Mouse (Mus musculus): ENCODE measurements around the gene Fam32a. TPM values are rescaled to one million over a fixed set of nuclear protein-coding genes. Genes with fewer than 3 reads are reported as not detected.

Gene Fam32a
- 69.2 and 75.8 TPM in 2 replicates for polyA plus RNA-seq (2015; fragmentation: Nextera tagmentation; extraction: Ambion mirVana)

DNA sequence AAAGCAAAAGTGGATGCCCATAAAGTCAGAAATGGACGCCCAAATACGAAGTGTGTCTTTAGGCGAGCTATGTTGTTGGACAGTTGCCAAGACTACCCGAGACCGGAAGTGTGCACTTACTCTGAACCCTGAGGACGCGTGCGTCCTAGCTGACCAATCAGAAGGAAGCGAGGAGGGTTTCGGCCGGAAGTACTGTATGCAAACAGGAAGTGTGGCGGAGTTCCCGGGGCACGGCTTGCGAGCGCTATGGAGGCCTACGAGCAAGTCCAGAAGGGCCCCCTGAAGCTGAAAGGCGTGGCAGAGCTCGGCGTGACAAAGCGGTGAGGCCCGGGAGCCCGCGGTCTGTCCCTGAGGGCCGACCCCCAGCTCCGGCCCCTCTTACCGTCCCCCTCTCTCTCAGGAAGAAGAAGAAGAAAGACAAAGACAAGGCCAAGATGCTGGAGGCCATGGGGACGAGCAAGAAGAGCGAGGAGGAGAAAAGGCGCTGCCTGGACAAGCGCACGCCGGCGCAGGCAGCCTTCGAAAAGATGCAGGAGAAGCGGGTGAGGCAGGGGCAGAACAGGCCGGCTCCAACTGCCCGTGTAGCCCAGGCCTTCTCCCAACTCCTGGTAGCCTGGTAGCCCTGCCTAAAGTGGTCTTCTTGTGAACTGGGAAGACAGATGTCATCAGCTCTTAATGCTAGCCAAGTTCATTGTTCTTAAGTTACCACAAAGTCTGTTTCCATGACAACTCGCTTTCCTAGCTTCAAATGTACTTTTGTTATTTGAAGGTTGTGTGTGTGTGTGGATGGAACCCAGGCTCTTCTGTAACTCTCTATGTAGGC, at the start of gene Fam32a:
Fam32a (plus strand) TSS at position 190 of the 823 bp plus-strand sequence.
- Histone ChIP-seq H3K9ac (peak within 1 kb of the TSS; percentile 65), H3K4me2 (peak within 1 kb of the TSS; percentile 64), H3K4me1 (no peaks in the 10 kb centered on the region), H3K36me3 (peaks cover 17% of the 10 kb centered on the region), H3K4me3 (replicated peaks) (peak within 1 kb of the TSS; percentile 81), H3K27me3 (replicated peaks) (no peaks in the 10 kb centered on the region), H3K9me3 (no peaks in the 10 kb centered on the region), H3K27ac (peak within 1 kb of the TSS; percentile 78)
- 19% methylated on average over 39 of the region's 39 CpGs for WGBS
- peak; percentile 98 for ATAC-seq (ENCODE audit: insufficient read depth, low FRiP score, low read depth)

DNA sequence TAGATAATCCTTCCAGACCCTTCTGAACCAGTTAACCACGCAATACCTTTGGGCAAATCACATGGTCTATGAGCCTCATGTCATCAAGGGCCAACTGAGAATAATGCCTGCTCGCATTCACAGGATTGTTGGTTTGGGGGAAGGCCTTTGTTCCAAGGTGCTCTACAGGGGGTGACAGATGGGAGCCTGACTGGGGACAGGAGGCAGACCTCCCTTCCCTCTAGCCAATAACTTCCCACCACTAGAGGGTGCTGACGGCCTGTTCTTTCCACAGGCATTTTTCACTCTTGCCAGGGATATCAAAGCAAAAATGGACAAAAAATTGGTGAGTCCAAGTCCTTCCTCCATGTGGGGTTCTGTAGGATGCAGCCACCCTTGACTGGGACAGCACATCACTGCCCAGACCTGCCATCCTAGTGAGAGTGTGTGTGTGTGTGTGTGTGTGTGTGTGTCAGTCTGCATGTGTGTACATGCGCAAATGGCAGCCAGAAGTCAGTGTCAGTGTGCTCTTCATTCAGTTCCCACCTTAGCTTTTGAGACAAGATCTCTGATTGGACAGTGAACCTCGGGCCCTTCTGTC, 42.1 kb upstream of the Fam32a start:
- no peak overlapping the region for H3K9ac ChIP-seq
- no peak overlapping the region for H3K4me2 ChIP-seq
- H3K9me3 ChIP-seq = no peaks in the 10 kb centered on the region
- H3K4me3 ChIP-seq (replicated peaks) = no peak overlapping the region
- ATAC-seq (ENCODE audit: insufficient read depth, low FRiP score, low read depth) = peak; percentile 43; the same call in 1 of the 2 replicates
- H3K27me3 ChIP-seq (replicated peaks) = no peaks in the 10 kb centered on the region
- WGBS = 63% methylated on average over 5 of the region's 5 CpGs
- H3K4me1 ChIP-seq = no peaks in the 10 kb centered on the region
- peaks cover 53% of the 10 kb centered on the region for H3K36me3 ChIP-seq
- H3K27ac ChIP-seq = no peak overlapping the region

DNA sequence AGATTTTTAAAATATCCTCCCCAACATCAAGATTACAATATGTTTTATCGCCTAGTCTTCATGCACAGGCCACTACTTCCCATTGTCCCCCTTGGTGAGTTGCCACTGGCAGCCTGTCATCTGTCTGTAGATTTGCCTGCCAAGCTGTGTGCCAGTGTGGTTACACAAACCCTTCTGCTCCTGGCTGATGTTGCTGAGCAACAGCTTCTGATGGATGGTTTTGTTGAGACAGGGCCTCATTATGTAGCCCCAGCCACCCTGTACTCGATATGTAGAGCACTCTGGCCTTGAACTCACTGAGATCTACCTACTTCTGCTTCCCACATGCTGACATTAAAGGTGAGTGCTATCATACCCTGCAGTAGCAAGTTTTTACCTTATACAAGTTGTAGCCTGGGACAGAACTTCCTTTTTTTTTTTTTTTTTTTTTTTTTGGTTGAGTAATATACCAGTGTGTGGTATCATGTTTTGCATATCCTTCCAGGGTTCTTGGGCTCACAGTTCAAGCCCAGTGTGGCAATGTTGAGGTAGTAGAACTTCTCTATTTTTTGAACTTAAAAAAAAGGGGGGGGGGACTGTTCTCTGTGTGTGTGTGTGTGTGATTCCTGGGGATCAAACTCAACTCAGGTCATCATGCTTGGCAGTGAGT, 35.9 kb upstream of the Fam32a start:
- no peak overlapping the region for H3K4me2 ChIP-seq
- WGBS = 76% methylated on average over 2 of the region's 2 CpGs
- no peak for ATAC-seq (ENCODE audit: insufficient read depth, low FRiP score, low read depth)

DNA sequence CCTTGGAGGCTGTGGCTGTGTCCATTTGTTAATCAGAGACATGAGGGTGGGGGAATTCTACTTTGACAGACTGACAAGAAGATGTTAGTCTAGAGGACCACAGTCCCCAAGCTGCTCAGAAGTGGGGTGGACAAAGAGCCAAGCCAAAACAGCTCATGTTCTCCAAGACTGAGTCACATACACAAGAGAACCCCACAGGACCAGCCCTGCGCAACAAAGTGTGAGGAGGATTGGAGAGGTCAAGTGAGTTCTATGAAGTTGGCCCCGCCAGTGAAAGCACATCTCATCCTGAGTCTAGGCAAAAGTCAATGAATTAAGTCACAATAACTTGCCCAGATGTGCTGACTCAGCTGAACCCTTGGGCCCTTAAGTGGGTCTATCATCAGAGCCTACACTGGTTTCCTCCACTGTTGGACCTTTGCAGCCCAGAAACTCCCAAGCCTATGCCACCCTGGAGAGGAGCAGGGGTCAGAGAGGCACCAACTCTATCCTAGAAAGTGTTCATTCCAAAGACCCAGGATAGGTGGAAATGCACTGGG, 31.7 kb upstream of the Fam32a start:
- H3K4me2 ChIP-seq = no peak overlapping the region
- H3K4me1 ChIP-seq = no peaks in the 10 kb centered on the region
- ATAC-seq (ENCODE audit: insufficient read depth, low FRiP score, low read depth) = no peak
- no peak overlapping the region for H3K27ac ChIP-seq
- no peak overlapping the region for H3K4me3 ChIP-seq (replicated peaks)
- no peaks in the 10 kb centered on the region for H3K9me3 ChIP-seq
- no peaks in the 10 kb centered on the region for H3K36me3 ChIP-seq
- no peaks in the 10 kb centered on the region for H3K27me3 ChIP-seq (replicated peaks)
- WGBS = 86% methylated on average over 2 of the region's 2 CpGs
- H3K9ac ChIP-seq = no peak overlapping the region

More for the DNA sequence above, 35.9 kb upstream of the Fam32a start:
- Histone ChIP-seq H3K9me3 (no peaks in the 10 kb centered on the region), H3K4me3 (replicated peaks) (no peak overlapping the region), H3K9ac (no peak overlapping the region), H3K36me3 (peaks cover 16% of the 10 kb centered on the region), H3K4me1 (no peaks in the 10 kb centered on the region), H3K27ac (no peak overlapping the region), H3K27me3 (replicated peaks) (no peaks in the 10 kb centered on the region)

DNA sequence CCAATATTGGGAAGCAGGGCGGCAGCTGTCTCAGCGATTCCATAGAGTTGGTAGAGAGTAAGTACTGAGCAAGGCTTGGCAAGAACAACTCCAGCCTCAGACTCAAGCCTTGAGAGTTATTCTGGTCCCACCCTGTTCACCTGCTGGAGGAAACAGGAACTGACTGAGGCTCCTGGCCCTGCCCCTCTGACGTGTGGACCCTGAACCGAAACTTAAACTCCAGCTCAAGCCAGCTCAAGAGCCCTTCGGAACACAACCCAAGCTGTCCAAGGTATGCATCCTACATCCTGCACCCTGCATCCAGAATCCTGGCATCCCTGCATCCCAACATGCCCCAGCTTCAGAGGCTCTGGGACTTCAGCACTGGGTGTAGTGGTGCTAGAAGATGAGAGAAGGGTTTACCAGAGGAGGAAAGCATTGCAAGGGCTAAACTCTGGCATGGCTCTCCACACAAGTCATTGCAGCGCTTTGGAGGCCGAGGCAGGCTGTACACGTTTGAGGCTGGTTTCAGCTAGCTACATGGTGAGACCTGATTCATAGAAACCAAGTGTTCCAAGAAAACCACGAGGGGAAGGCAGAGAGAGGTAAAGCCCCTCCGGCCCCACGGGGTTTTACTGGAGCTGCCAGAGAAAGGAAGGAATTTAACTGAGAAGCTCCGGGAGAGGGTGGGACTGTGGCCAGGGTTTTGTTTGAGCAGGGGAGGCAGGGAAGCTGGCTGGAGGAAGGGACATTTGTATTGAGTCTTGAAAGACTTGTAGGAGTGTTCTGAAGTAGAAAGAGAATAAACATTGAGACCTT, 29.9 kb upstream of the Fam32a start, which contains the start of gene Hsh2d:
Hsh2d (plus strand) TSS at position 222 of the 798 bp plus-strand sequence.
- Histone ChIP-seq H3K27ac (peak within 1 kb of the TSS; percentile 67), H3K9ac (no peak within 1 kb of the TSS), H3K4me2 (0 out of 2 replicates have a peak within 1 kb of the TSS, but pooled peaks have one; percentile 3), H3K4me1 (no peaks in the 10 kb centered on the region), H3K9me3 (no peaks in the 10 kb centered on the region), H3K27me3 (replicated peaks) (no peaks in the 10 kb centered on the region), H3K4me3 (replicated peaks) (no peak within 1 kb of the TSS), H3K36me3 (no peaks in the 10 kb centered on the region)
- peak; percentile 72 for ATAC-seq (ENCODE audit: insufficient read depth, low FRiP score, low read depth)
- 60% methylated on average over 12 of the region's 12 CpGs for WGBS

DNA sequence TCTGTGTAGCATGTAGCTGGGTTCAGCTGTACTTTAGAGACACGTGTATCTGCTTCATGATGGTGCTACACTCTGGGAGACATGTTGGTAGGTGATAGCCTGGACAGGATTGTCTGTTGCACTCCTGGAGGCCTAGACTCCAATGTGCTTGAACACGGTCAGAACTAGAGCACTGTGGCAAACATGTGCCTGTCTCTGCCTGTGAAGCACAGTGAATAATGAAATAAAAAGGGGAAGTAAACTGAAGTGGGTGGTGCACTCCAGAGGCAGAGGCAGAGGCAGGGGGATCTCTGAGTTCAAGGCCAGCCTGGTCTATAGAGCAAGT, 29.4 kb upstream of the Fam32a start:
- 55% methylated on average over 2 of the region's 2 CpGs for WGBS
- H3K4me2 ChIP-seq = 0 out of 2 replicates have a peak overlapping the region, but pooled peaks have one; percentile 3
- no peak overlapping the region for H3K9ac ChIP-seq
- ATAC-seq (ENCODE audit: insufficient read depth, low FRiP score, low read depth) = no peak
- no peaks in the 10 kb centered on the region for H3K27me3 ChIP-seq (replicated peaks)
- H3K4me1 ChIP-seq = no peaks in the 10 kb centered on the region
- peak overlapping the region; percentile 67 for H3K27ac ChIP-seq
- no peak overlapping the region for H3K4me3 ChIP-seq (replicated peaks)
- no peaks in the 10 kb centered on the region for H3K9me3 ChIP-seq
- no peaks in the 10 kb centered on the region for H3K36me3 ChIP-seq

DNA sequence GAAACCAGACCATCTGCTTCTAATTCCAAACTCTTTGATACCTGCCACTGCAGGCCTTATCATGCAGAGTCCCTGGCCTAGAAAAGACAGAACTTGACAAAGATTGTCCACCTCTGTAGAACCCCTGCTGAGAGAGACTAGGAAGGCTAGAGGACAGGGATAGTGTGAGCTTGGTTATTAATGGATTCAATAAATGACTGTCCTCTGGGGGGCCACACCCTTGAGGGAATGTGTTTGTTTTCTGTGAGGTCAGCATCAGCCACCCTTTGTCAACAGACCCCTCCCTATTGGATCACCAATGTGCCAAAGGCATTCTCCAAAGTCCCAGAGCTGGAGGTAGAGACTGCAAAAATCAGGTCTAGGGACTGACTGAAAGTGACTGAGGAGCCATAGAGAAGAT, 27.5 kb upstream of the Fam32a start:
- no peak for ATAC-seq (ENCODE audit: insufficient read depth, low FRiP score, low read depth)
- no peak overlapping the region for H3K27ac ChIP-seq
- H3K4me2 ChIP-seq = no peak overlapping the region

DNA sequence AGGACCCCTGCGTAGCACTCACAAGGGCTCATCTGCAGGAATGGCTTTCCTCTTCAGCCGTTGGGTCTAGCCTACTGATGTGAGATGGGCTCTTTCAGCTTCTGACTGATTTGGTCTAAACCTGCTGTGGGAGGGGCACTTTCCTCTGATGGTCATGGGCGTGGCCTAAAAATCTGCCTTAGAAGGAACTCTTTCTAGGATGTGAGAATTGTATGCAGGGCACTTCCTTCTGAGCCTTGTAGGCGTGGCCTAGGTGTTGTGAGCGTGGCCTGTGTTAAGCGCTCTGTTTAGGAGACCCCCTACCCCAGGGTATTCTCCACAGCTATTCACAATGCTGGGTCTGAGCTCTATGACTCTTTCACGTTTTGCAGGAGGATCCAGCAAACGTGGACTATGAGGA, 21.5 kb upstream of the Fam32a start:
- Histone ChIP-seq H3K27ac (no peak overlapping the region), H3K4me3 (replicated peaks) (no peak overlapping the region), H3K9me3 (0 out of 2 replicates have a peak, but pooled peaks cover 4% of the 10 kb centered on the region), H3K9ac (no peak overlapping the region), H3K27me3 (replicated peaks) (no peaks in the 10 kb centered on the region), H3K4me2 (no peak overlapping the region), H3K36me3 (no peaks in the 10 kb centered on the region), H3K4me1 (no peaks in the 10 kb centered on the region)
- 64% methylated on average over 8 of the region's 8 CpGs for WGBS
- ATAC-seq (ENCODE audit: insufficient read depth, low FRiP score, low read depth) = no peak

More for the DNA sequence above, 27.5 kb upstream of the Fam32a start:
- Histone ChIP-seq H3K9me3 (no peaks in the 10 kb centered on the region), H3K4me3 (replicated peaks) (no peak overlapping the region), H3K9ac (no peak overlapping the region), H3K4me1 (no peaks in the 10 kb centered on the region), H3K36me3 (no peaks in the 10 kb centered on the region), H3K27me3 (replicated peaks) (no peaks in the 10 kb centered on the region)

DNA sequence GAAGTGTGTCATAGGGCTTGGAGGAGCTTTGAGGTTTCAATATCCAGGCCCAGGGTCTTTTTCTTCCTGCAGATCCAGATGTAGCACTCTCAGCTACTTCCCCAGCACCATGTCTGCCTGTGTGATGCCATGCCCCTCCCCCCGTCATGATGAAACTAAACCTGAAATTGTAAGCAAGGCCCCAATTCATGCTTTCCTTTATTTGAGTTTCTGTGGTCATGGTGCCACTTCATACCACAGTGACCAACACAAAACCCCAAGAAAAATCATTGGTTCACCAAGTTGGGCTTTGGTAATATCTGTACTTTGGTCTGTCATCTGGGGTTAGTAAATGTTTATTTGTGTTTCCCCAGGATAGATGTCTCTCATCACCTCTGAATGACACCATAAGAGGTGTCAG, 10.9 kb upstream of the Fam32a start:
- no peaks in the 10 kb centered on the region for H3K27me3 ChIP-seq (replicated peaks)
- WGBS = 68% methylated on average over 1 of the region's 1 CpGs
- no peak overlapping the region for H3K9ac ChIP-seq
- ATAC-seq (ENCODE audit: insufficient read depth, low FRiP score, low read depth) = no peak
- H3K27ac ChIP-seq = no peak overlapping the region
- H3K9me3 ChIP-seq = no peaks in the 10 kb centered on the region
- H3K4me2 ChIP-seq = no peak overlapping the region
- H3K4me1 ChIP-seq = no peaks in the 10 kb centered on the region
- H3K36me3 ChIP-seq = no peaks in the 10 kb centered on the region
- H3K4me3 ChIP-seq (replicated peaks) = no peak overlapping the region

DNA sequence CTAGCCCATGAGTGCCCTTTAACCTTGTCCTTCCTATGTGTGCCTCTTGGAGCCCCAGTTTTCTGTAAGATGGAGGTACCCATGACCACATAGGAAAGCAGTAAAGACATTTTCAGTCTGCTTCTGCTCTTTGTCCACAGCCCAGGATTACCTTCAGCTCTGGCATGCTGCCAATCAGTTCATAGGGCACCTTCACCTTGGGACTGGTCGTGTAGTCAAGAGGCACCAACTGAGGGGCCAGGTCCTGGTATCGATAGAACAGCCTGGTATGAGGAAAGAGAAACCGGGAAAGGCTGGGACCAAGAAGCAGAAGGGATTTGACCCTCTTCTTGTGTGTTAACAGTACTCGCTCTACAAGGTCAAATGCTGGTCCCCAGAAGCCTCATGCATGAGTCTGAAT, 9.3 kb upstream of the Fam32a start:
- Histone ChIP-seq H3K4me2 (no peak overlapping the region), H3K9ac (no peak overlapping the region), H3K27ac (no peak overlapping the region), H3K4me1 (no peaks in the 10 kb centered on the region), H3K27me3 (replicated peaks) (no peaks in the 10 kb centered on the region), H3K36me3 (no peaks in the 10 kb centered on the region), H3K4me3 (replicated peaks) (no peak overlapping the region), H3K9me3 (no peaks in the 10 kb centered on the region)
- 66% methylated on average over 4 of the region's 4 CpGs for WGBS
- no peak for ATAC-seq (ENCODE audit: insufficient read depth, low FRiP score, low read depth)

DNA sequence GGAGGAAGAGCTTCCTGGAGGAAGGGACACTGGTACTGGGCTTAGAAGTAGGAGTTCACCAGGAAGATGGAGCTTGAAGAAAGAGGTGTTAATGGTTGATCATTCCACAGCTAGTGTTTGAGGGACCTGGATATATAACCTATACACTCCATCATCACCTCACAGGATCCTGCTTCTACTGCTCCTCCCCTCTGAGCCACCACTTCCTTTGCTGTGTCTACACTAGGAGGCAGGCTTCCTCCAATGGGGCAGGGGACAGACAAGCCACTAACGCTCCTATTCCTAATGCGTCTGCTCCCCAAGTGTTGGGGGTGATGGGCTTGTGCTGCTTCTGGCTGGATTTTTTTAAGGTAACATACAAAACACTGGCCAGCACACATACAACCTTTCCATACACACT, 8.8 kb upstream of the Fam32a start:
- Histone ChIP-seq H3K4me1 (no peaks in the 10 kb centered on the region), H3K9ac (no peak overlapping the region), H3K9me3 (no peaks in the 10 kb centered on the region), H3K4me3 (replicated peaks) (no peak overlapping the region), H3K4me2 (no peak overlapping the region), H3K27me3 (replicated peaks) (no peaks in the 10 kb centered on the region), H3K36me3 (no peaks in the 10 kb centered on the region), H3K27ac (no peak overlapping the region)
- no peak for ATAC-seq (ENCODE audit: insufficient read depth, low FRiP score, low read depth)
- WGBS = 54% methylated on average over 2 of the region's 2 CpGs
